Mouse (Mus musculus): Measurements from ENCODE around the gene Itih3. TPM values are rescaled to one million over a fixed set of nuclear protein-coding genes. Genes with fewer than 3 reads are reported as not detected.

Itih3 gene
- polyA plus RNA-seq, 1 experiment, result 1.4 TPM

GRCm38 (mm10) chr14:30868826-30869225 is 54.7 kb downstream of the Itih3 start:
- no peak overlapping the region for H3K27ac ChIP-seq (ENCODE audit: insufficient read depth, low read length)
- DNase-seq (ENCODE audit: low read depth in 1 of 2, low spot score in 2 of 2), result no peak
- H3K36me3 ChIP-seq (ENCODE audit: control insufficient read depth, insufficient read depth, low read length), result peaks cover 5% of the 10 kb centered on the region; the same call in 1 of the 2 replicates
- 91% methylated on average over 10 of the region's 10 CpGs for WGBS
- H3K27me3 ChIP-seq (ENCODE audit: control insufficient read depth, insufficient read depth, low read length), result no peaks in the 10 kb centered on the region
- no peak overlapping the region for H3K4me3 ChIP-seq (ENCODE audit: extremely low read depth, insufficient read depth, insufficient read length)
- TF ChIP-seq POLR2A (IDR thresholded peaks at IDR 0.05; ENCODE audit: low read depth, low read length) (no peak), CTCF (IDR thresholded peaks at IDR 0.05; ENCODE audit: extremely low read depth, insufficient read depth, insufficient read length, insufficient replicate concordance) (no peak)
- H3K4me1 ChIP-seq (ENCODE audit: control insufficient read depth, insufficient read depth, insufficient read length), result no peaks in the 10 kb centered on the region

- Histone ChIP-seq H3K27me3 (ENCODE audit: control insufficient read depth, insufficient read depth, low read length) (no peaks in the 10 kb centered on the region), H3K4me1 (ENCODE audit: control insufficient read depth, insufficient read depth, insufficient read length) (no peaks in the 10 kb centered on the region), H3K27ac (ENCODE audit: insufficient read depth, low read length) (no peak overlapping the region), H3K36me3 (ENCODE audit: control insufficient read depth, insufficient read depth, low read length) (0 out of 2 replicates have a peak, but pooled peaks cover 1% of the 10 kb centered on the region), H3K4me3 (ENCODE audit: extremely low read depth, insufficient read depth, insufficient read length) (no peak overlapping the region)
- 36% methylated on average over 5 of the region's 5 CpGs for WGBS
- TF ChIP-seq CTCF (IDR thresholded peaks at IDR 0.05; ENCODE audit: extremely low read depth, insufficient read depth, insufficient read length, insufficient replicate concordance) (peak; percentile 67; the same call in 1 of the 2 replicates), POLR2A (IDR thresholded peaks at IDR 0.05; ENCODE audit: low read depth, low read length) (no peak)
- peak; percentile 9 to 57 for DNase-seq (ENCODE audit: low read depth in 1 of 2, low spot score in 2 of 2)
Measured at GRCm38 (mm10) chr14:30867042-30867441, 56.5 kb downstream of the Itih3 start.

GRCm38 (mm10) chr14:30865311-30865710 is 58.2 kb downstream of the Itih3 start:
- TF ChIP-seq CTCF (IDR thresholded peaks at IDR 0.05; ENCODE audit: extremely low read depth, insufficient read depth, insufficient read length, insufficient replicate concordance) (no peak), POLR2A (IDR thresholded peaks at IDR 0.05; ENCODE audit: low read depth, low read length) (no peak)
- Histone ChIP-seq H3K27ac (ENCODE audit: insufficient read depth, low read length) (no peak overlapping the region), H3K36me3 (ENCODE audit: control insufficient read depth, insufficient read depth, low read length) (0 out of 2 replicates have a peak, but pooled peaks cover 1% of the 10 kb centered on the region), H3K4me1 (ENCODE audit: control insufficient read depth, insufficient read depth, insufficient read length) (no peaks in the 10 kb centered on the region), H3K27me3 (ENCODE audit: control insufficient read depth, insufficient read depth, low read length) (no peaks in the 10 kb centered on the region), H3K4me3 (ENCODE audit: extremely low read depth, insufficient read depth, insufficient read length) (no peak overlapping the region)
- WGBS, result 87% methylated on average over 3 of the region's 3 CpGs
- no peak for DNase-seq (ENCODE audit: low read depth in 1 of 2, low spot score in 2 of 2)

GRCm38 (mm10) chr14:30862368-30862767 is 61.2 kb downstream of the Itih3 start:
- DNase-seq (ENCODE audit: low read depth in 1 of 2, low spot score in 2 of 2), result no peak
- no peak overlapping the region for H3K4me3 ChIP-seq (ENCODE audit: extremely low read depth, insufficient read depth, insufficient read length)
- no peak overlapping the region for H3K27ac ChIP-seq (ENCODE audit: insufficient read depth, low read length)
- 91% methylated on average over 9 of the region's 9 CpGs for WGBS
- H3K4me1 ChIP-seq (ENCODE audit: control insufficient read depth, insufficient read depth, insufficient read length), result no peaks in the 10 kb centered on the region
- 0 out of 2 replicates have a peak, but pooled peaks cover 1% of the 10 kb centered on the region for H3K36me3 ChIP-seq (ENCODE audit: control insufficient read depth, insufficient read depth, low read length)
- H3K27me3 ChIP-seq (ENCODE audit: control insufficient read depth, insufficient read depth, low read length), result no peaks in the 10 kb centered on the region
- TF ChIP-seq POLR2A (IDR thresholded peaks at IDR 0.05; ENCODE audit: low read depth, low read length) (no peak), CTCF (IDR thresholded peaks at IDR 0.05; ENCODE audit: extremely low read depth, insufficient read depth, insufficient read length, insufficient replicate concordance) (no peak)

GRCm38 (mm10) chr14:30861421-30862125 is 62.0 kb downstream of the Itih3 start:
- H3K4me3 ChIP-seq (ENCODE audit: extremely low read depth, insufficient read depth, insufficient read length), result no peak overlapping the region
- 0 out of 2 replicates have a peak, but pooled peaks cover 1% of the 10 kb centered on the region for H3K36me3 ChIP-seq (ENCODE audit: control insufficient read depth, insufficient read depth, low read length)
- no peaks in the 10 kb centered on the region for H3K27me3 ChIP-seq (ENCODE audit: control insufficient read depth, insufficient read depth, low read length)
- TF ChIP-seq POLR2A (IDR thresholded peaks at IDR 0.05; ENCODE audit: low read depth, low read length), result no peak
- TF ChIP-seq CTCF (IDR thresholded peaks at IDR 0.05; ENCODE audit: extremely low read depth, insufficient read depth, insufficient read length, insufficient replicate concordance), result no peak
- no peak overlapping the region for H3K27ac ChIP-seq (ENCODE audit: insufficient read depth, low read length)
- no peaks in the 10 kb centered on the region for H3K4me1 ChIP-seq (ENCODE audit: control insufficient read depth, insufficient read depth, insufficient read length)
- DNase-seq (ENCODE audit: low read depth in 1 of 2, low spot score in 2 of 2), result no peak
- WGBS, result 86% methylated on average over 16 of the region's 16 CpGs

Other genes with a start within 250 kb of the Itih3 start
- 1.2 and 1.3 TPM in 2 replicates for gene Sfmbt1, start 208.9 kb downstream of the Itih3 start, polyA plus RNA-seq (2012; rRNA removed)
- gene Tmem110, start 98.2 kb downstream of the Itih3 start, polyA plus RNA-seq (2012; rRNA removed), result 13.0 and 18.0 TPM in 2 replicates
- 4.9 and 7.3 TPM in 2 replicates for gene Mustn1, start 44.6 kb downstream of the Itih3 start, polyA plus RNA-seq (2012; rRNA removed)
- 0.50 and 1.2 TPM in 2 replicates for gene Itih4, start 37.3 kb downstream of the Itih3 start, polyA plus RNA-seq (2012; rRNA removed)
- gene Itih1, start 19.5 kb upstream of the Itih3 start, polyA plus RNA-seq (2012; rRNA removed), result 0.02 TPM in 1 of 2 replicates, not detected in the other
- gene Nek4, start 27.6 kb upstream of the Itih3 start, polyA plus RNA-seq (2012; rRNA removed), result 1.7 and 2.0 TPM in 2 replicates
- 5.4 and 7.4 TPM in 2 replicates for gene Glt8d1, start 77.6 kb upstream of the Itih3 start, polyA plus RNA-seq (2012; rRNA removed)
- gene Spcs1, start 77.9 kb upstream of the Itih3 start, polyA plus RNA-seq (2012; rRNA removed), result 49.4 and 50.8 TPM in 2 replicates
- gene Pbrm1, start 95.4 kb upstream of the Itih3 start, polyA plus RNA-seq (2012; rRNA removed), result 9.2 and 14.4 TPM in 2 replicates
- gene Gnl3, start 95.4 kb upstream of the Itih3 start, polyA plus RNA-seq (2012; rRNA removed), result 13.0 and 16.3 TPM in 2 replicates
- 33.3 and 44.2 TPM in 2 replicates for gene Smim4, start 205.2 kb upstream of the Itih3 start, polyA plus RNA-seq (2012; rRNA removed)
- gene Nt5dc2, start 207.3 kb upstream of the Itih3 start, polyA plus RNA-seq (2012; rRNA removed), result 30.3 and 46.4 TPM in 2 replicates
- gene Stab1, start 244.9 kb upstream of the Itih3 start, polyA plus RNA-seq (2012; rRNA removed), result 42.1 and 44.3 TPM in 2 replicates